Mouse (Mus musculus): ENCODE results near the gene Col4a4. TPM values are rescaled to one million over a fixed set of nuclear protein-coding genes. Genes with fewer than 3 reads are reported as not detected.

Gene Col4a4
- polyA plus RNA-seq (2014; fragmentation: Illumina TruSeq; extraction: RNeasy Lipid Tissue Mini Kit (QIAGEN cat#74804); ENCODE audit: low read depth, low replicate concordance): 3.0 TPM

GRCm38 (mm10) chr1:82586713-82587399 is at the start of gene Col4a4, which contains the start of gene Col4a3:
TSS of gene Col4a4 (minus strand) at chr1:82586849.
TSS of gene Col4a3 (plus strand) at chr1:82586921.

Other genes starting within 250 kb of the Col4a4 start
- gene Col4a3, start 72 bp upstream of the Col4a4 start, polyA plus RNA-seq (2014; fragmentation: Illumina TruSeq; extraction: RNeasy Lipid Tissue Mini Kit (QIAGEN cat#74804); ENCODE audit: low read depth, low replicate concordance): 1.2 TPM
- 192 TPM for gene Mff, start 138.0 kb upstream of the Col4a4 start, polyA plus RNA-seq (2014; fragmentation: Illumina TruSeq; extraction: RNeasy Lipid Tissue Mini Kit (QIAGEN cat#74804); ENCODE audit: low read depth, low replicate concordance)
- not detected for gene Tm4sf20, start 181.6 kb upstream of the Col4a4 start, polyA plus RNA-seq (2014; fragmentation: Illumina TruSeq; extraction: RNeasy Lipid Tissue Mini Kit (QIAGEN cat#74804); ENCODE audit: low read depth, low replicate concordance)
- gene Gm47791, start 184.4 kb upstream of the Col4a4 start, polyA plus RNA-seq (2014; fragmentation: Illumina TruSeq; extraction: RNeasy Lipid Tissue Mini Kit (QIAGEN cat#74804); ENCODE audit: low read depth, low replicate concordance): not detected

All from heart, adult 10 weeks (tissue).